Mouse (Mus musculus): Measurements from ENCODE around the gene Ostm1.

The Ostm1 gene

DNA sequence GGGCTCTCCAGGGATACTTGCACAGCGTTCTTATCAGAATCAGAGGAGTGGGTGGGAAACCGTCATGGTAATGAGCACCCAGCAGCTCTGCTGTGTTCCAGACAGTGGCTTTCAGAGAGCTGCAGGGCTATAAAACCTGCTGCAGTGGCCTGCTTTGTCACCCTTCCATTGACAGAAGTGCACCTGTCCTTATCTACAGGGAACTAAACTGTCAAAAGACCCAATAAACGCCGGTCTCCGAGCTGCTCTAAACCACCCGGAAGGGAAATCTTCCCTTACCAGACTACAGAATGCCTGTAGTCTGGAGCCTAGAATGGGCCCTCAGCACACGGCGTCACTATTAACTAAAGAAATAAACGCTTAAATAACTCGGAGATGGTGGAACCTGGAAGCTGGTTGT, 168.2 kb downstream of the Ostm1 start:
- DNase-seq (ENCODE audit: low spot score) = no peak

Data from embryo, embryonic 10 days (tissue).